Mouse (Mus musculus): Measurements from ENCODE around the gene Dhx36. TPM values are rescaled to one million over a fixed set of nuclear protein-coding genes. Genes with fewer than 3 reads are reported as not detected.

Gene Dhx36
- 12.0 TPM for polyA plus RNA-seq (2017; shearing (Covaris generic))

DNA sequence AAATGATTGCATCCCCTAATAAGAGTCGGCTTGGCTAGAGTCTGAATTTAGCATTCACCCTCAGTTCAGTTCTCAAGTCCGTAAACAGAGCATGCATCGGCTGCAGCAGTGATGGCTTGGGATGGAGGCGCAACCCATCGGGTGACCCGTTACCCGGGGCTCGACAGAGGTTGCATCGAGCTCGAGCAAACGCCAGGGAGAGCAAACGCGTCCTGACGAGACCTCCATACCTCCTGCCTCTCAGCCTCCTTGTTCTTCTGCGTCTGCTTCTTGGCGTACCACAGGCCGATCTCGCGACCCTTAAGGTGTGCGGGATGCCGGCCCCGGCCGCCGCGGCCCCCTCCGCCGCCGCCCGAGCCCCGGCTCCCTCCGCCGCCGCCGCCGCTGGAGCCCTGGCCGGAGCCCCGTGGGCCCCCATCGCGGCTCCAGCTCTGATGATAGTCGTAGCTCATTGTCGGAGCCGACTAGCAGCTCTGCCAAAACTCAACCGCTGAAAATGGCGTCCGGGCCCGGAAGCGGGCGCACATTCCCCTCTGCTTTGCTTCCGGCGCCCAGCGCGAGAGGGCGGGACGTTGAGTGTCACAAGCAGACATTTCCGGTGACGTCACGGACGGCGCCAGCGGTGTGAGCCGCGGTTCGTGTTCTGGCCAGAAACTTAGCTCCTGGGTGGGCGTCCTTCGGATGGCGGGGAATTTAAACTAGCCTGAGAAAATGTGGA lies at the start of gene Dhx36:
Gene Dhx36, minus strand, starts transcription at position 517 of the 718 bp plus-strand sequence.

Other genes starting within 250 kb of the Dhx36 start
- gene Arhgef26, start 168.7 kb downstream of the Dhx36 start, polyA plus RNA-seq (2017; shearing (Covaris generic)), result 0.09 TPM
- gene Gpr149, start 98.1 kb upstream of the Dhx36 start, polyA plus RNA-seq (2017; shearing (Covaris generic)), result not detected

Data from inflammation-experienced regulatory T-cells, adult 16 weeks (primary cell).